Mouse (Mus musculus) thymus, postnatal 4 days (tissue): Measurements from ENCODE around the gene Hdgfl2.
"Not testable (repeated sequence)": the region's sequence is repeated elsewhere in the genome, so short reads cannot be mapped to it uniquely, and the experiment has no call there.

Source experiments
- DNase-seq: peaks from one replicate; pipeline ENCODE4 v3.0.0; 2021

Gene Hdgfl2

GRCm38 (mm10) chr17:56065715-56066114 is 13.7 kb upstream of the Hdgfl2 start:
- DNase-seq: not testable (repeated sequence)

GRCm38 (mm10) chr17:56066451-56066850 is 13.0 kb upstream of the Hdgfl2 start:
- no peak for DNase-seq

DNA sequence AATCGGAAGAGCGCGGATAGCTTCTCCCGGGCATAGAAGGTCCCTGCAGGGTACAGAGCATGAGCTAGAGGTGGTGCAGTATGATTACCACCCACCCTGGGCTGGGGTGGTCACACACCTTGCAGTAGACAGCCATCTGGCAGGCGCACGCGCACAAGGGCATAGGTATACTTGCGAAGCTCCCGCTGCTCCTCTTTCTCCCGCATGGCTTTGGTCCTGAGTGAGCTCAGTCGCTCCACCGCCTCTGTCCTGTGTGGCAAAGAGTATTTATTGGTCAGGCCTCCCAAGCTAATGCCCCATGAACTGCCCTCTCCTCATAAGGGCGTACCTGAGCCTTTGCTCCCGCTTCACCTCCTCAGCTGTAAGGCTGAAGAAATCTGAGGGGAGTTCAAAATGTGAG is 10.4 kb upstream of the Hdgfl2 start:
- no peak for DNase-seq

DNA sequence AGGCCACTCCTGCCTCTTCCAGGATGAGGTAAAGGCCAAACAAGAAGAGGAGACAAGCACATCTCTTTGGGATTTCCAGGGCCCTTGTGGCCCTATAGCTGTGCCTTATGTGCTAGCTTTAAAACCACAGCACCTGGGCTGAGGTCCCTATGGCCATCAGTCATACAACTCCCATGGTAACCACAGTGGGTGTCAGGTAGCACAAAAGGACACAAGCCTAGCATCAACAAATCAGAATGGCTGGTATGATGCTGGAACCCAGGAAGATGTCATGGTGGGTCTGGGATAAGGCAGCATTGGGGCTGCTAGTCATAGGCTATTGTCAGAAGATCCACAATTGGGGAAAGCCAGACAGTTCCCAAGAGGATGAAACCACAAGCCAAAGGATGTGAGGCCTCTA is 8.3 kb upstream of the Hdgfl2 start:
- no peak for DNase-seq

DNA sequence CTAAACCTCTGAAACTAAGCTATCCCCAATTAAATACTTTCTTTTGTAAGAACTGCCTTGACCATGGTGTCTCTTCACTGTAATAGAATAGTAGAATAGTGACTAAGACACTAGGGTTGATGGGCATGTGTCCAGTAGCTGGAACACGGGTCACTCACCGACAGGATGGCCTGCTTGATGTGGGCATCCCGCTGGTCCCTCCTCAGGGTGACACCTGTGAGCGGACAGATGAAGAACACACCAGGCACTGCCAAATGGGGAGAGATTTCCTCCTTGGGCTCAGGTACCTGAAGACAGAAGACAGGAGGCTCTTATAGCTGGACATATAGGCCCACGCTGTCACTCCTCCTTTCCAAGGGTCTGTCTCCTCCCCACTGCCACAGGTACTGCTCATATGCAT is 7.2 kb upstream of the Hdgfl2 start:
- no peak for DNase-seq

DNA sequence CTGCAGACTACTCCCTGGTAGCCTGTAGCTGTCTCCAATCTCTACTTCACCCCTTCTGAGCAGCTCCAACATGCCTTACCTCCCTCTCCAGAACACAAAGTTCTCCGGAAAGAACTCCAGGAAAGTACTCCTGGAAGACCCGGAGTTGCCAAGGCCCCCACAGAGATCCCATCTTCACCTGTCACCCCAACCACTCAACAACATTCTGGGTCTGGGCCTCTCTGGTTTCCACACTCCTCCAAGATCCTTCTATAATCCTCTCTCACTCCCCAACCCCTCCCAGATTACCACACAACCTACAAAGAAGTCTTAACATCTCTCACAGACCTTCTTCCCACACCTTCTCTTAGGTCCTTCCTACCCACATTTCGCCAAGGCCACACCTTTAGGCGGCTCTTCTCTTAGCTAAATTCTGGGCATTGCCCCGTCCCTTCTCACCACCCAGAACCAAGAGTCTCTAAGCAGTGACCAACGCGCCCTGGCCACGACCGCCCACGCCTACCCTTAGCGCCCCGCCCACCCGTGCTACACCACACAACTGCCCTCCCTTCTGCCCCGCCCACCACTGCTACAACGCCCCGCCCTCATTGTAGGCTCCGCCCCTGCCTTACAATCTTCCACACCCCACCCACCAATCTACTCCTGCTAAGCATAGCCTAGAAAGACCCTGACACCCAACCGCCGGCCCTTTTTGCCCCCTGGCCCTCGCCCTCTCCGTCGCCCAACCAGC is 5.2 kb upstream of the Hdgfl2 start:
- peak; percentile 90 for DNase-seq

- DNase-seq: peak; percentile 98
Measured at GRCm38 (mm10) chr17:56074827-56075208, 4.6 kb upstream of the Hdgfl2 start, which contains the start of gene Ubxn6. TSS of gene Ubxn6 (minus strand) at chr17:56075028.

DNA sequence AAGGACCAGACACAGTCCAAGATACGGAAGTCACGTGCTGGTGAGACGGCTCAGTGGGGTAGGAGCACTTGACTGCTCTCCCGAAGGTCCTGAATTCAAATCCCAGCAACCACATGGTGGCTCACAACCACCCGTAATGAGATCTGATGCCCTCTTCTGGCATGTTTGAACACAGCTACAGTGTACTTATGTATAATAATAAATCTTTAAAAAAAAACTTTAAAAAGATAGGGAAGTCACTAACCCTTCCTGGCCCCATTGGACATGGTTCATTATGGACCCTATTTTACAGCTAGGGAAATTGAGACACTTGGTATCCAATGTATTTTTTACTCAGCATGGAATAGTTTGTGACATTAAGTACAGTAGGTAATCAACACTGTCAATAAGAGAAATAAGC is 1.9 kb upstream of the Hdgfl2 start:
- no peak for DNase-seq

- peak; percentile 27 for DNase-seq
Measured at GRCm38 (mm10) chr17:56078361-56078760, 1.1 kb upstream of the Hdgfl2 start.

DNA sequence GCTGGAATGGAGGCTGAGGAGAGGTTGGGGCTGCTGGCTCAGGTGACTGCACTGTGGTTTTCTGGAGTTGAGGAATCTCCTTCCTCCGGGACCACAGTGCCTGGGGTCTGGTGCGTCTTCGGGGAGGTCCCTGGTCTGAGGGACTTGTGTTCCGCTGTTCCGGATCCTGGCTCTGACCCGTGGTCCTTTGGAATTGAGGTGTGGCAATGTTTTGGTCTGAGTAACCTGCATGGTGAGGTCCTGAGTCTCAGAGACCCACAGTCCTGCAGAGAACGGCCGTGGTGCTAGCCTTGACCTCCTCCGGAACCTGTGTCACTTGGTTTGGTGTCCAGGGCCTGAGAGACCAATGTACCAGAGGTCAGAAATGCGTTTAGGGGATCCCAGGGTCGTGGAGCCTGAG is 487 bp downstream of the Hdgfl2 start:
- DNase-seq: no peak

- DNase-seq: peak; percentile 34
Measured at GRCm38 (mm10) chr17:56080781-56081585, 1.5 kb downstream of the Hdgfl2 start.

- no peak for DNase-seq
Measured at GRCm38 (mm10) chr17:56092312-56092711, 12.9 kb downstream of the Hdgfl2 start.

GRCm38 (mm10) chr17:56092794-56093193 is 13.4 kb downstream of the Hdgfl2 start:
- DNase-seq: no peak

- DNase-seq: no peak
Measured at GRCm38 (mm10) chr17:56096883-56097282, 17.4 kb downstream of the Hdgfl2 start.

- no peak for DNase-seq
Measured at GRCm38 (mm10) chr17:56098180-56098579, 18.7 kb downstream of the Hdgfl2 start.

GRCm38 (mm10) chr17:56098711-56099572 is 19.5 kb downstream of the Hdgfl2 start:
- peak; percentile 42 for DNase-seq

GRCm38 (mm10) chr17:56100811-56101210 is 21.4 kb downstream of the Hdgfl2 start:
- DNase-seq: no peak

- no peak for DNase-seq
Measured at GRCm38 (mm10) chr17:56102158-56102557, 22.7 kb downstream of the Hdgfl2 start.

GRCm38 (mm10) chr17:56102927-56103326 is 23.5 kb downstream of the Hdgfl2 start:
- no peak for DNase-seq

DNA sequence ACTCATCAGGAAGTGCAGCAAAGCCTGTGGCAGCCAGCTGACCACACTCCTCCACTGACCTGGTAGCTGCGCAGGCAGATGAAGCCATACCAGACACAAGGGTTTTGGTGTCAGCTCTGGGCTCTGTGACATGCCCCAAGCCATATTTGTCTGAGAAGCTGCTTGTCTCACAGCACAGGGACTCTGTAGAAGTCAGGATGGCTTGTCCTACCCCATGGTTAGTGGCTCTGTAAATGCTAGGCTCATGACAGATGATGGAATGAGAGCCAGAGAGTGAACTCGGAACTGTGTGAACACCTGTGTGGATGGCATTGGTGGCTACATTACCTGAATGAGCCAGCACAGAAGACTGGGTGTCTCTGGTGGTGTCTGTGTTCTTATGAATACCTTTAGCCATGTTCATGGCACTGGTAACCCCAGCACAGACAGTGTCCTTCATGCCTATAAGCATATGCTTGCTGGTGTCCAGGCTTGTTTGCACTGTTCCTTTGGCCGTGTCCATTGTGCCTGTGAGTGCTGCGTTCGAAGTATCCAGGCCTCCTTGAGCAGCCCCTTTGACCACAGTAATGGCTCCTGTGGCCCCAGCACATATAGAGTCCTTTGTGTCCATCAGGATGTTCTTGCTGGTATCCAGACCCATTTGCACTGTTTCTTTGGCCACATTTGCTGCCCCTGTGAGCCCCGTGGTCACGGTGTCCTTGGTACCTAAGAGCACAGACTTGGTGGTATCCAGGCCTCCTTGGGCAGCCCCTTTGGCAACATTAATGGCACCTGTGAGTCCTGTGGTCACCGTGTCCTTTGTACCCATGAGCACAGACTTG is 24.2 kb downstream of the Hdgfl2 start:
- no peak for DNase-seq

GRCm38 (mm10) chr17:56104821-56105220 is 25.4 kb downstream of the Hdgfl2 start:
- DNase-seq: not testable (repeated sequence)

DNA sequence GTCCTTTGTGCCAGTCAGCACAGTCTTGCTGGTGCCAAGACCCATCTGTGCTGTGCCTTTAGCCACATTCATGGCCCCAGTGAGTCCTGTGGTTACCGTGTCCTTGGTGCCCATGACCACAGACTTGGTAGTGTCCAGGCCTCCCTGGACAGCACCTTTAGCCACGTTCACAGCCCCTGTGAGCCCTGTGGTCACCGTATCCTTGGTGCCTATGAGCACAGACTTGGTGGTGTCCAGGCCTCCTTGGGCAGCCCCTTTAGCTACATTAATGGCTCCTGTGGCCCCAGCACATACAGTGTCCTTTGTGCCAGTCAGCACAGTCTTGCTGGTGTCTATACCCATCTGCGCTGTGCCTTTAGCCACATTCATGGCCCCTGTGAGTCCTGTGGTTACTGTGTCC is 27.0 kb downstream of the Hdgfl2 start:
- DNase-seq: not testable (repeated sequence)
